Mouse (Mus musculus) kidney, postnatal 0 days (tissue): ENCODE results near the gene Cpd. TPM values are rescaled to one million over a fixed set of nuclear protein-coding genes. Genes with fewer than 3 reads are reported as not detected.

Source experiments
- ATAC-seq: fragments of 200-750 bp; cut with Nextera tagmentation; replicated peaks from 2 replicates; pipeline ENCODE4 v1.8.0; 2017; ENCODE audit warnings: low read depth, moderate number of reproducible peaks, moderate TSS enrichment, moderate library complexity; ENCODE audit not compliant: low FRiP score
- DNase-seq: peaks from one replicate; pipeline ENCODE4 v3.0.0-alpha.2; 2016; ENCODE audit warnings: low spot score
- H3K27ac ChIP-seq: fragments of 300-500 bp; sonication (generic); 2 replicates; pipeline ENCODE4 v1.5.1; 2014; ENCODE audit warnings: mild to moderate bottlenecking
- H3K27me3 ChIP-seq: fragments of 300-500 bp; sonication (generic); 2 replicates; pipeline ENCODE4 v1.6.1; 2014; ENCODE audit warnings: low read length, mixed read lengths; ENCODE audit not compliant: insufficient read depth
- H3K36me3 ChIP-seq: fragments of 300-500 bp; sonication (generic); 2 replicates; pipeline ENCODE4 v1.6.1; 2014; ENCODE audit warnings: low read length, mixed read lengths; ENCODE audit not compliant: insufficient read depth
- H3K4me1 ChIP-seq: fragments of 300-500 bp; sonication (generic); replicated peaks from 2 replicates; pipeline ENCODE4 v1.6.1; 2014; ENCODE audit warnings: antibody characterized with exemption, low read length, mixed read lengths; ENCODE audit not compliant: insufficient read depth
- H3K4me2 ChIP-seq: fragments of 300-500 bp; sonication (generic); 2 replicates; pipeline ENCODE4 v1.6.1; 2014; ENCODE audit warnings: mild to moderate bottlenecking, low read length, moderate library complexity, mixed read lengths
- H3K4me3 ChIP-seq: fragments of 300-500 bp; sonication (generic); replicated peaks from 2 replicates; pipeline ENCODE4 v1.5.1; 2014; ENCODE audit warnings: low read depth, low read length
- H3K9ac ChIP-seq: fragments of 300-500 bp; sonication (generic); 2 replicates; pipeline ENCODE4 v1.6.1; 2014; ENCODE audit warnings: low read depth, low read length
- H3K9me3 ChIP-seq: fragments of 300-500 bp; sonication (generic); replicated peaks from 2 replicates; pipeline ENCODE4 v1.6.1; 2016; ENCODE audit warnings: low read length, inconsistent platforms, mixed read lengths
- CTCF ChIP-seq: IDR thresholded peaks from 2 replicates; pipeline ENCODE4 v1.5.1; 2016; ENCODE audit warnings: antibody characterized with exemption, low read depth, mild to moderate bottlenecking, moderate library complexity
- WGBS: fragments of 180-500 bp; shearing (Covaris S2); extraction: QIAGEN DNeasy Blood & Tissue Kit; methylation state at CpG from one replicate; pipeline ENCODE4 v1.1.7; 2014; 5-methylcytosine and 5-hydroxymethylcytosine counted together
- polyA plus RNA-seq: library from polyadenylated mRNA; unstranded; fragments of >200 nt; fragmentation: Nextera tagmentation; extraction: Ambion mirVana; gene quantifications from 2 replicates; pipeline ENCODE4 v1.2.1, GENCODE M21; 2015

Cpd gene
- polyA plus RNA-seq, 1 experiment from 2014 or later, result 20.4 TPM

GRCm38 (mm10) chr11:76838573-76838972 lies 8.2 kb downstream of the Cpd start:
- ATAC-seq (no peak), DNase-seq (no peak)
- 89% methylated on average over 4 of the region's 4 CpGs for WGBS
- Histone ChIP-seq H3K9ac (no peak overlapping the region), H3K36me3 (no peaks in the 10 kb centered on the region), H3K9me3 (no peaks in the 10 kb centered on the region), H3K4me3 (no peak overlapping the region), H3K27me3 (no peaks in the 10 kb centered on the region), H3K4me2 (no peak overlapping the region), H3K4me1 (no peaks in the 10 kb centered on the region; the same call in 1 of the 2 replicates), H3K27ac (no peak overlapping the region)
- no peak for TF ChIP-seq CTCF

GRCm38 (mm10) chr11:76836317-76836716 lies 10.5 kb downstream of the Cpd start:
- Histone ChIP-seq H3K27ac (0 out of 2 replicates have a peak overlapping the region, but pooled peaks have one; percentile 25), H3K4me2 (no peak overlapping the region), H3K4me1 (no peaks in the 10 kb centered on the region; the same call in 1 of the 2 replicates), H3K9me3 (no peaks in the 10 kb centered on the region), H3K27me3 (no peaks in the 10 kb centered on the region), H3K36me3 (no peaks in the 10 kb centered on the region), H3K9ac (no peak overlapping the region), H3K4me3 (no peak overlapping the region)
- no peak for DNase-seq
- 69% methylated on average over 6 of the region's 6 CpGs for WGBS
- TF ChIP-seq CTCF, result no peak
- ATAC-seq, result no peak

GRCm38 (mm10) chr11:76835868-76836267 lies 10.9 kb downstream of the Cpd start:
- ATAC-seq, result no peak
- DNase-seq, result no peak
- TF ChIP-seq CTCF, result no peak
- Histone ChIP-seq H3K4me3 (no peak overlapping the region), H3K4me2 (no peak overlapping the region), H3K27ac (0 out of 2 replicates have a peak overlapping the region, but pooled peaks have one; percentile 25), H3K36me3 (no peaks in the 10 kb centered on the region), H3K9me3 (no peaks in the 10 kb centered on the region), H3K9ac (no peak overlapping the region), H3K27me3 (no peaks in the 10 kb centered on the region), H3K4me1 (no peaks in the 10 kb centered on the region; the same call in 1 of the 2 replicates)
- WGBS, result 48% methylated on average over 5 of the region's 5 CpGs

GRCm38 (mm10) chr11:76834665-76835064 lies 12.2 kb downstream of the Cpd start:
- no peak for DNase-seq
- no peak overlapping the region for H3K4me3 ChIP-seq

GRCm38 (mm10) chr11:76824885-76825265 lies 21.9 kb downstream of the Cpd start:
- no peaks in the 10 kb centered on the region for H3K36me3 ChIP-seq
- no peak overlapping the region for H3K4me3 ChIP-seq
- ATAC-seq (no peak), DNase-seq (no peak)
- H3K9me3 ChIP-seq, result no peaks in the 10 kb centered on the region
- no peaks in the 10 kb centered on the region for H3K4me1 ChIP-seq
- no peaks in the 10 kb centered on the region for H3K27me3 ChIP-seq
- H3K9ac ChIP-seq, result no peak overlapping the region
- H3K27ac ChIP-seq, result no peak overlapping the region
- H3K4me2 ChIP-seq, result no peak overlapping the region
- WGBS, result 72% methylated on average over 9 of the region's 9 CpGs
- TF ChIP-seq CTCF, result no peak

More at GRCm38 (mm10) chr11:76834665-76835064, 12.2 kb downstream of the Cpd start:
- Histone ChIP-seq H3K9ac (no peak overlapping the region), H3K4me1 (no peaks in the 10 kb centered on the region; the same call in 1 of the 2 replicates), H3K36me3 (no peaks in the 10 kb centered on the region), H3K27me3 (no peaks in the 10 kb centered on the region), H3K27ac (no peak overlapping the region), H3K9me3 (no peaks in the 10 kb centered on the region), H3K4me2 (no peak overlapping the region)
- WGBS, result 82% methylated on average over 1 of the region's 1 CpGs
- ATAC-seq, result no peak
- no peak for TF ChIP-seq CTCF

GRCm38 (mm10) chr11:76824238-76824884 lies 22.5 kb downstream of the Cpd start:
- Histone ChIP-seq H3K4me3 (no peak overlapping the region), H3K4me2 (no peak overlapping the region), H3K9ac (no peak overlapping the region), H3K27me3 (no peaks in the 10 kb centered on the region), H3K9me3 (no peaks in the 10 kb centered on the region), H3K27ac (no peak overlapping the region), H3K36me3 (no peaks in the 10 kb centered on the region), H3K4me1 (no peaks in the 10 kb centered on the region)
- DNase-seq (no peak), ATAC-seq (no peak)
- WGBS, result 56% methylated on average over 7 of the region's 7 CpGs
- no peak for TF ChIP-seq CTCF

- Histone ChIP-seq H3K27ac (no peak overlapping the region), H3K9ac (no peak overlapping the region), H3K9me3 (no peaks in the 10 kb centered on the region), H3K27me3 (no peaks in the 10 kb centered on the region), H3K4me3 (no peak overlapping the region), H3K4me2 (no peak overlapping the region), H3K4me1 (no peaks in the 10 kb centered on the region), H3K36me3 (no peaks in the 10 kb centered on the region)
- WGBS, result 85% methylated on average over 3 of the region's 3 CpGs
- no peak for TF ChIP-seq CTCF
- no peak for DNase-seq
- ATAC-seq, result no peak
Measured at GRCm38 (mm10) chr11:76823641-76824040, 23.2 kb downstream of the Cpd start.
